Mouse (Mus musculus) liver, adult 2 months (tissue): ENCODE measurements around the gene Ubac2.

ENCODE experiments used
- CTCF ChIP-seq: fragments of 200-500 bp; IDR thresholded peaks from 2 replicates; pipeline ENCODE4 v1.5.1; 2011; ENCODE audit warnings: low read depth, low read length, control low read depth
- POLR2A ChIP-seq: fragments of 200-500 bp; IDR thresholded peaks from 2 replicates; pipeline ENCODE4 v1.6.1; 2011; ENCODE audit warnings: low read length, control low read depth; ENCODE audit not compliant: insufficient read depth; ENCODE audit errors: extremely low read depth

GRCm38 (mm10) chr14:122056871-122057270 lies 178.5 kb downstream of the Ubac2 start:
- no peak for TF ChIP-seq CTCF
- no peak for TF ChIP-seq POLR2A
